Mouse (Mus musculus): Measurements from ENCODE around the gene Wdr91. TPM values are rescaled to one million over a fixed set of nuclear protein-coding genes. Genes with fewer than 3 reads are reported as not detected.

The Wdr91 gene
- polyA plus RNA-seq, 1 experiment from 2014 or later = 16.2 TPM

DNA sequence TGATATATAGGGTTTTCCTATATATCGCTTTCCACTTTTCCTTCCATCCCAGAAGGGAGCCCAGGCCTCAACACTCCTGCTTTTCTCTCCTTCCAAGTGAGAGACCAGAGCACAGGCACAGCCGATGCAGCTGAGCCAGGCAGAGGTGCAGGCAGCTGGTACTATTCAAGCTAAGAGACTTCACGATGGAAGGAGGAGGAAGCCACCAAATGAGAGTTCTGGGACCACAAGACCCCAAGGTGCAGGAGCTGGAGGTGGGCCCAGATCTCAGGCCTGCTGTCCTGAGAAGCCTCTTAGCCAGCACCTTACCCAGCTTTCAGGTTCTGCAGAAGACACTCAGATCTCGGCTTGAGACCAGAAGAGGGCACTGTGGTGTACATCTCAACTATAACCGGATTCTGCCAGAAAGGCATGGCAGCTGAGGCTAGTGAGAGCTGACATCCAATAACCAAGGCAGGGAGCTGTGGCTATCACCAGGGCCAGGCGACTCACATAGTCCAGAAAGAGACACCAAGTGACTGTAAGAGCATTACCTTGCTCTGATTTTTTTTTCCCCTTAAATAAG, 30.7 kb downstream of the Wdr91 start:
- no peak overlapping the region for H3K27ac ChIP-seq (ENCODE audit: low read depth)
- DNase-seq (peak; percentile 77), ATAC-seq (ENCODE audit: insufficient read depth) (no peak)
- no peak overlapping the region for H3K4me3 ChIP-seq (ENCODE audit: low read depth, low read length)
- peaks cover 48% of the 10 kb centered on the region for H3K36me3 ChIP-seq (ENCODE audit: insufficient read depth)
- WGBS = 54% methylated on average over 6 of the region's 6 CpGs
- H3K9me3 ChIP-seq (ENCODE audit: low read depth, low read length) = no peaks in the 10 kb centered on the region
- no peaks in the 10 kb centered on the region for H3K27me3 ChIP-seq (ENCODE audit: insufficient read depth, low read length)
- H3K4me1 ChIP-seq (ENCODE audit: insufficient read depth) = peaks cover 14% of the 10 kb centered on the region; the same call in 1 of the 2 replicates
- no peak overlapping the region for H3K9ac ChIP-seq
- H3K4me2 ChIP-seq = no peak overlapping the region
- TF ChIP-seq CTCF (IDR thresholded peaks at IDR 0.05; ENCODE audit: low read depth) = peak; percentile 58

DNA sequence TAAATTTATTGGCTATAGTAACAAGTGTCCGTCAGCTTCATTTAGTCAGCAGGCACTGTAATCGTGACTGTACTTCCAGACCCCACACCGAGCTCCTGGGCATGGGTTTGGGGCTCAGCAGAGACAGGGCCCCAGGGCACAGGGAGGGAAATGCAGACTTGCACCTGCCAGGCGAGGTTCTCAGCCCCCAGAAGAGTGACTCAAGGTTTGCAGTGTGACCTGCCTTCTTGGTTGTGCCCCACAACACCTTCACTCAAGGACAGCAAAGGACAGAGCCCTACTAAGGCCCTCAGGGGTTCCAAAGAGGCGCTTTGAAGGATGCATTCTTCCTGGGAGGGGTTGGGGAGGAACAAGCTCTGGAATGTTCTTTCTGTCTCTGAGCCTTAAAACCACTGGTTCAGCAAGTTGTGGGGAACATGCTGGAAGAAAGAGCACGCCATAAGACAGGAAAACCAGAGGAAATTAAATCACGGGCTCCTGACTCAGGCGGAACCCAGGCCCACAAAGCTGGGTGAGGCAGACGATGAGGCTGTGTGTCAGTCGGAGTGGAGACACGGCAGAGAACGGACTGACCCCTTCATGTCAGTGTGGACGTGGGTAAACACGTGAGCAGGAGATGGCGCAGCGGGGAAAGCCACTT, 31.5 kb downstream of the Wdr91 start:
- DNase-seq (no peak), ATAC-seq (ENCODE audit: insufficient read depth) (no peak)
- Histone ChIP-seq H3K4me1 (ENCODE audit: insufficient read depth) (peaks cover 14% of the 10 kb centered on the region; the same call in 1 of the 2 replicates), H3K36me3 (ENCODE audit: insufficient read depth) (peaks cover 40% of the 10 kb centered on the region), H3K27ac (ENCODE audit: low read depth) (no peak overlapping the region), H3K9me3 (ENCODE audit: low read depth, low read length) (no peaks in the 10 kb centered on the region), H3K4me3 (ENCODE audit: low read depth, low read length) (no peak overlapping the region), H3K9ac (no peak overlapping the region), H3K4me2 (no peak overlapping the region), H3K27me3 (ENCODE audit: insufficient read depth, low read length) (no peaks in the 10 kb centered on the region)
- 86% methylated on average over 16 of the region's 16 CpGs for WGBS
- TF ChIP-seq CTCF (IDR thresholded peaks at IDR 0.05; ENCODE audit: low read depth) = no peak

DNA sequence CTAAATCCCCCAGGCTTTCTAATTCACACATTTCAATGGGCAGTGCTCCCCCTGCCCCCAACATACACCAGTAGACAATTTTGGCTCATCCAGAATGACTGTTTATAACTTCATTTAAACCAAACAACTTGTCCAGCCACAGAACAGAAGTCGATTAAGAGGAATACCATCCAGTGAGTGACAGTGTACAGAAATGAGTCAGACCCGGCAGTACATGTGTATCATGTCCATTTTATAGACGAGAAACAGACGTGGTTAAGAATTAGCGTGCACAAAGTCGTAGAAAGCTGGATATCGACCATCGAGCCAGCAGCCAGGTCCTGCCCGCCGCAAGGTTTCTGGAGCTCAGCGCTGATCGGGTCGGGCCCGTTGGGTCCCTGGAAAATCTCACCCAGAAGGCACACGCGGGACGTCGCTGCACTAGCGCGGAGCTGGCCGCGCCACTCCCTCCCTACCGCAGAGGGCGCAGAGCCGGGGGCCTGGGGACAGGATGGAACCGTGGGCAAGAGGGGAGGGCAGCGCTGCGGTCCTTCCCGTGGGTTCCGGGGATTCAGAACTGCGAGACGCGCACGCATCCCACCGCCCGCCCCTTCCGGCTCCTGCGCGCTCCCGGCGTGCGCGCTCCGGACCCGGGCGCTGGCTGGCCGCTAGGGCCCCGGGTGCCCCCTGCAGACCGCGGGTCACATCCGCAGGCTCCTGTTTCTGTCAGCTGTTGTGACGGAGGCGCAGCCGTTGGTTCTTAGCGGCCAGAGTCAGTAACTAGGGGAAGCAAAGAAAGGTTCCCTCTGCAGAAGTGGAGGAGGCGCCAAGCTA, 33.0 kb downstream of the Wdr91 start, which contains the start of gene Cyren:
Gene Cyren (minus strand): TSS at position 552 of the 813 bp plus-strand sequence.
- DNase-seq (peak; percentile 97), ATAC-seq (ENCODE audit: insufficient read depth) (peak; percentile 90)
- Histone ChIP-seq H3K9ac (peak within 1 kb of the TSS; percentile 85), H3K4me2 (peak within 1 kb of the TSS; percentile 90), H3K9me3 (ENCODE audit: low read depth, low read length) (no peaks in the 10 kb centered on the region), H3K27ac (ENCODE audit: low read depth) (peak within 1 kb of the TSS; percentile 94), H3K4me3 (ENCODE audit: low read depth, low read length) (peak within 1 kb of the TSS; percentile 77), H3K4me1 (ENCODE audit: insufficient read depth) (peaks cover 14% of the 10 kb centered on the region; the same call in 1 of the 2 replicates), H3K36me3 (ENCODE audit: insufficient read depth) (peaks cover 36% of the 10 kb centered on the region), H3K27me3 (ENCODE audit: insufficient read depth, low read length) (no peaks in the 10 kb centered on the region)
- under 1% methylated on average over 54 of the region's 56 CpGs for whole genome bisulfite sequencing
- TF ChIP-seq CTCF (IDR thresholded peaks at IDR 0.05; ENCODE audit: low read depth) = peak; percentile 49

GRCm38 (mm10) chr6:34876835-34877156, 33.9 kb downstream of the Wdr91 start:
- Histone ChIP-seq H3K9me3 (ENCODE audit: low read depth, low read length) (no peaks in the 10 kb centered on the region), H3K36me3 (ENCODE audit: insufficient read depth) (peaks cover 31% of the 10 kb centered on the region; the same call in 1 of the 2 replicates), H3K4me3 (ENCODE audit: low read depth, low read length) (peak overlapping the region; percentile 77), H3K9ac (peak overlapping the region; percentile 85), H3K27ac (ENCODE audit: low read depth) (peak overlapping the region; percentile 94), H3K4me1 (ENCODE audit: insufficient read depth) (peaks cover 14% of the 10 kb centered on the region; the same call in 1 of the 2 replicates), H3K27me3 (ENCODE audit: insufficient read depth, low read length) (no peaks in the 10 kb centered on the region), H3K4me2 (peak overlapping the region; percentile 90)
- no peak for TF ChIP-seq CTCF (IDR thresholded peaks at IDR 0.05; ENCODE audit: low read depth)
- ATAC-seq (ENCODE audit: insufficient read depth) = no peak; the same call in 1 of the 2 replicates
- WGBS = 7% methylated on average over 2 of the region's 2 CpGs
- no peak for DNase-seq

DNA sequence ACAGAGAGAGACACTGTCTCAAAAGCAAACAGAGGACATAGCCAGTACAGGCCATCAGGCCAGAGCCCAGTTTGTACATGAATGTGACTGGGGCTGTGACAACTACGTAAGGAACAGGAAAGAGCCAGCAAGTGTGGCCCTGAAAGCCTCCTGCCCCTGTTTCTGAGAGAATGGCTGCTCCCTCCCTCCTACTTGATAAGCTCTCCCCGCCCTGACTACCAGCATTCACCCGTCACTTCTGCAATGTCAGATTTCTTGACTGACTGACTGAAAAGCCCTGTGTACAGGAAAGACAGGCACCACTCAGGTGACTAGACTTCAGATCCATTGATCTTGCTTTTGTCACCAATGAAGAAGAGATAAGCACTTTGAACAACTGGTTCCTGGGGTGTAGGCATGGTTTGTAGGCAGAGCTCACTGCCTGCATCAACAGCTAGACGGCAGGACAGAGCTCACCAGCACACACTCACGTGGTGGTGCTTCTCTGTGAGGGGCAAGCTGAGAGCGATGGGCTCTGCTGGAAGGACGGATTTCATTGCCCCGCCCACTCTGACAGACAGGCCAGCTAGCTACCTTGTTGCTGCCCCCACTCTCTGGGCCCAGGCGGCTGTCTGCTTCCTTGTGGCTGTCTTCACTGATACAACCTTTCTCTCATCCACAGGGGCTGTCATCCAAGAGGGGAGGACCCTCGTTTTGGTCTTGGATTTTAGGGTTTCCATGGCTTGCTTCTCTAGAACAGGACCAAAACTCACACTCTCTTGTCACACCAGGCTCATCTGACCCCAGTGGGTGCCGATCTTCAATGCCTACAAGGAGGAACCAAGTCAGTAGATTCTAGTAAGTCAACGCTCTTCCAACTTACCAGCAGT, 34.5 kb downstream of the Wdr91 start:
- Histone ChIP-seq H3K27ac (ENCODE audit: low read depth) (peak overlapping the region; percentile 94; the same call in 1 of the 2 replicates), H3K9ac (peak overlapping the region; percentile 85), H3K36me3 (ENCODE audit: insufficient read depth) (peaks cover 27% of the 10 kb centered on the region; the same call in 1 of the 2 replicates), H3K4me3 (ENCODE audit: low read depth, low read length) (peak overlapping the region; percentile 77), H3K4me2 (peak overlapping the region; percentile 90), H3K9me3 (ENCODE audit: low read depth, low read length) (no peaks in the 10 kb centered on the region), H3K4me1 (ENCODE audit: insufficient read depth) (peaks cover 14% of the 10 kb centered on the region; the same call in 1 of the 2 replicates), H3K27me3 (ENCODE audit: insufficient read depth, low read length) (no peaks in the 10 kb centered on the region)
- ATAC-seq (ENCODE audit: insufficient read depth) = no peak
- WGBS = 48% methylated on average over 12 of the region's 12 CpGs
- peak; percentile 38; the same call in 1 of the 2 replicates for TF ChIP-seq CTCF (IDR thresholded peaks at IDR 0.05; ENCODE audit: low read depth)
- peak; percentile 55 for DNase-seq

GRCm38 (mm10) chr6:34875268-34875761, 35.4 kb downstream of the Wdr91 start:
- Histone ChIP-seq H3K9me3 (ENCODE audit: low read depth, low read length) (no peaks in the 10 kb centered on the region), H3K4me2 (0 out of 2 replicates have a peak overlapping the region, but pooled peaks have one; percentile 29), H3K27me3 (ENCODE audit: insufficient read depth, low read length) (no peaks in the 10 kb centered on the region), H3K4me1 (ENCODE audit: insufficient read depth) (peaks cover 20% of the 10 kb centered on the region; the same call in 1 of the 2 replicates), H3K9ac (no peak overlapping the region), H3K4me3 (ENCODE audit: low read depth, low read length) (no peak overlapping the region), H3K27ac (ENCODE audit: low read depth) (peak overlapping the region; percentile 76), H3K36me3 (ENCODE audit: insufficient read depth) (peaks cover 18% of the 10 kb centered on the region; the same call in 1 of the 2 replicates)
- DNase-seq = no peak
- TF ChIP-seq CTCF (IDR thresholded peaks at IDR 0.05; ENCODE audit: low read depth) = no peak
- 78% methylated on average over 15 of the region's 15 CpGs for WGBS
- ATAC-seq (ENCODE audit: insufficient read depth) = no peak
